Mouse (Mus musculus) kidney, postnatal 36 days (tissue): ENCODE data around the gene Tubg2.
"Not testable (repeated sequence)": the region's sequence is repeated elsewhere in the genome, so short reads cannot be mapped to it uniquely, and the experiment has no call there.

Source experiments
- DNase-seq, 2 experiments: peaks; one replicate each; pipeline ENCODE4 v3.0.0; 2021 to 2022; ENCODE audit warnings: mixed read lengths in 2 of 2

The Tubg2 gene

DNA sequence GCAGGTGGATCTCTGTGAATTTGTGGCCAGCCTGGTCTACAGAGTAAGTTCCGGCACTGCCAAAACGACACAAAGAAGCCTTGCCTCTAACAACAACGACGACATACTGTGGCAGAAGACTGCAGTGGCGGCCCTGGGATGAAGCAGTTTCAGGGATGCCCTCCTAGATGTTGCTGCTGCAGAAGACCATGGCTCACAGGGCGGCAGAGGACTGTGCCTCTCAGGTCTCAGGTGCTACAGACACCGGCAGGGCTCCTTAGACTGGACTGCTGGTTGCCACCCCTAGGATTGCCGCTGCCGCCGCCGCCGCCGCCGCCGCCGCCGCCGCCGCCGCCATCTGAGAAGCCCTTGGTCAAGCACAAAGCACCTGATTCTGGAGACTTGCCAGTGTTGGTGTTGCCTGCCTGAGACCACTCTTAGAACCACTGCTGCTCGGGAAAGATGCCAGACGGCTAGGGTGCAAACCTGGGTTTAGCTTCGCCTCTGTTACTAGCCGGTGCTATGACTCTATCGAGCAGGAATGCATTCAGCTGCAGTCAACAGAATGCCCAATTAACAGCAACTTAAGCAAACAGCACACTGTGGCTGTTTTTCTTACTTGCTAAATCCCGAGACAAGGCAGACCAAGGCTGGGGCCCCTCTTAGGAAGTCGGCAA is 15.4 kb upstream of the Tubg2 start:
- no peak for DNase-seq

DNA sequence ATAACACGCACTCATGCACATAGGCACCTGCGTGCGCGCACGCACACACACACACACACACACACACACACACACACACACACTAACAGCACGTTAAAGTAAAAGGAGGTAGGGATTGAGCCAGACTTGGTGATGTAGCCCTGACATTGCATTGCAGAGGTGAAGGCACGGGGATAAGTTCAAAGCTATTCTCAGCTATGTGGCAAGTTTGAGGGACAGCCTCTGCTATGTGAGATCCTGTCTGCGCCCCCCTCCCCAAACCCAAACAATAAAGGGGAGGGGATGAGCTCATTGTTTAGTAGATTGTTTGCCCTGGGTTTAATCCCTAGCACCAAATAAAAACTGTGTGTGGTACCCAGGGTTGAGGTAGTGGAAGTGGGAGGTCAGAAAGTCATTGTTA is 14.6 kb upstream of the Tubg2 start:
- no peak for DNase-seq

DNA sequence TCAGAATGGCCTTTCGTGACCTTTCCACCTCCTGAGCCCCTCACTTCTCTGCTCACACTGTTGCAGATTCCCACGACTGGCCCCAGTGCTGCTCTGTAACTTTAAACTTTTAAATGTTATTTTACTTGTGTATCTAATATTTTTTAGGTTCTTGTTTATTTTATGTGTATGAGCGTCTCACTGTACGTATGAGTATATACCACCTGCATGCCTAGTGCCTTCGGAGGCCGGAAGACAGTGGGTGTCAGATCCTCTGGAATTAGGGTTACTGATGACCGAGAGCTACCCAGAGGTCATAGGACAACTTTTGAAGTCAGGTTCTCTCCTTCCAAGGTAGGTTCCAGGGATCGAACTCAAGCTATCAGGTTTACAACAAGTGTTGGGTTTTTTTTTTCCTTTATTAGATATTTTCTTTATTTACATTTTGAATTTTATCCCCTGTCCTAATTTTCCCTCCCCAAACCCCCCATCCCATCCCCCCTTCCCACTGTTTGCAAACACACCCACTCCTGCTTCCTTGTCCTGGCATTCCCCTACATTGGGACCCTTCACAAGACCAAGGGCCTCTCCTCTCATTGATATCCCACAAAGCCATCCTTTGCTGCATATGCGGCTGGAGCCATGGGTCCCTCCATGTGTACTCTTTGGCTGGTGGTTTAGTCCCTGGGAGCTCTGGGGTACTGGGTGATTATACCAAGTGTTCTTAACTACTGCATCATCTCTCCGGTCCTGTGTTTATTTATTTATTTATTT is 13.3 kb upstream of the Tubg2 start:
- no peak for DNase-seq

DNA sequence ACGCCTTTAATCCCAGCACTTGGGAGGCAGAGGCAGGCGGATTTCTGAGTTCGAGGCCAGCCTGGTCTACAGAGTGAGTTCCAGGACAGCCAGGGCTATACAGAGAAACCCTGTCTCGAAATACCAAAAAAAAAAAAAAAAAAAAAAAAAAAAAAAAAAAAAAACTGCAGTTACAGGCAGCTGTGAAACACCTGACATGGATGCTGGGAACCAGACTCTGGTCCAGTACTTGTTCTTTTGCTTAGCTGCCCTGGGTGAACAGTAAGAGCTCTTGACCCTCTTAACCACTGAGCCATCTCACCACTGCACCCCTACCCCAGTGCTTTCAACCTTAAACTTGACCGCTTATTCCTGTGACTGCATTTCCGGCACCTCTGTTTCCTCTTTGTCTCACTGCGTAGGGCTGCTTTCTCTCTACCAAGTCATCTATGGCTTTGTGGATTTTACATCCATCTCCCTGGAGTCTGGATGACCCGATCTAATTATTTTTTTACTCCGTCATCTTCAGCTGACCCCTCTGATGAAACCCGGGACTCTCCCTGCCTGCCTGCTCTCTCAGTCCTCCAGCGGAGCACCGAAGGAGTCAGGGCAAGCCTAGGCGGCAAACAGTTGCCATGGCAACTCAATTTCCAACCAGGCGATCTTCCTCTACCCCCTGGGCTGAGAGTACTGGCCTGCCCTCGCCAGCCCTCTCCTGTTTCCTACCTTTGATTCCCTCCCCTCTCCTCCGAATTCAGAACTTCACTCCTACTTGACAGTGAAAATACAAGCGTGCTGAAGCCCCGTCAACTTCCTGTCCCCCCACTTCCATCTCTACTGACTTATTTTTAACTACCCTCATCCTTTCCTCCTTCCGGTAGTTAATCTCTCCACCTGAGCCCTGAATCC is 12.1 kb upstream of the Tubg2 start:
- DNase-seq: peak in 1 of 2 experiments; percentile 55

DNA sequence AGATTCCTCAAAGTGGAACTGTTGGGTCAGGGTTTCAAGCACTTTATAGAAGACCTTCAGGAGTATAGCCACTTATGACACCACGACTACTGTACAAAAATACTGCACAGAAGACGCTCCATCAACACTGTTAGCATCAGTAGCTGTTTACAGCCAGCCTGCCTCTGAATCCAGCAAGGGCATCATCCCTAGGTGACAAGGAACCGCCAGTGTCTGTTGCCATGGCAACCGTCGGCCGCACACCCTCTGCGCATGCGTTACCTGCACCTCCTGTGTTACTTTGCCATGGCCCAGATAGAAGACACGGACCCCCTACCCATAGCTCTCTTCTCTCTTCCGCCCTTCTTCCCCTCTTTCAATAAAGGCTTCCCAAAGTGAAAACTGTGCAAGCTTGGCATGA is 9.3 kb upstream of the Tubg2 start:
- DNase-seq: no peak

DNA sequence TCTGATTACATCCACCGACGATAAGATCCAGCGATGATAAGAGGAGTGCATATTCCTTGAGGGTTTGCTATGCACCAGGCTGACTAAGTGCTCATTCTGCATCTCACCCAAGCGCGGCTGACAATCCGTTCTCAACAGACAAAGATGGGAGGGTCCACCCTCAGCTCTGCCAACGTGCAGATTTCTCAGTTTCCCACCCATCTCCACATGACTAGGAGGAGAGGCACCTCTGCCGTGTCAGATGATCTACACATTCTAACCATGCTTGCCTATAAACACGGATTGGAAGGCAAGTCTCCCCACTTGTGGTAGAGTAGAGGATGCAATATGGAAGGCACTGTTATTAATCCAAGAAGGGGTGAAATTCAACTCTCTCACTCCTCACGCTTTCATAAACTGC is 7.0 kb upstream of the Tubg2 start:
- DNase-seq: no peak

DNA sequence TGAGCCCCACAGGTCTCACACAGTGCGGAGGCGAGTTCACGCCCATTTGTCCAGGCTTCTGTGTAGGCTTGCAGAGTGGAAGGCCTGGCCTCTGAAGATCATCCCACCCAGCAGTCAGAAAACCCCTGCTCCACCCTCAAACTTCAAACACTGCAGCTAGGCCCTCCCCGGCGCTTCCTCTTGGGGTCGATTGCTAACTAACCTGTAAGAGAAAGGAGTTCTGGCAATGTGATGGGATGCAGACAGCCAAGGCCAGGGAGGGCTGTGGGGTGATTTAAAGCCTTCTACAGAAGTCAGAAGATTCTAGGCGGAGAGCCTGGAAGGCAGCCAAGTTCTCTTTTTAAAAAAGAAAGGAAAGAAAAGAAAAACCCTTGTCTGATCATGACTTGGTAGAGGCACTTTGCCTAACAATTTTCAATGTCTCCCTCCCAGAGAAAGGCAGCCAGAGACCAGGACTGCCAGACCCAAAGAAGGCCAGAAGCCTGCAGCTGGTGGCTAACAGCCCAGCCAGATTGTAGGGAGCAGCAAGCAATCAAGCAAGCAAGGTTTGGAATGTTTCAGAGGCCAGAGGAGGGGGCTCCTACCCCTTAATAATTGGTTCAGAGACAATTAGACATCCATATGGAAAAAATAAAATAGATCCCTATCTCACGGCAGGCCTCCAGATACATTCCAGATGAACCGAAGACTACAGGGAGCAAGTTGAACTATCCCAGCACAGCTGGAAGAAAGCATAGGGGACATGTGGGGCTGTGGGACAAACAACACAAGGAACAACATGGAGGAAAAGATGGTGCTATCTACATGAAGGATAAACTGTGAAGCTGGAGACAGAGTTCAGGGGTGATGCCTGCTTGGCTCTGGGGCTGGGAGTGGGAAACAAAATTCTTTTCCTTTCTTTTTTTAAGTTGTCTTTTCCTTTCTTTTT is 6.3 kb upstream of the Tubg2 start:
- no peak for DNase-seq

DNA sequence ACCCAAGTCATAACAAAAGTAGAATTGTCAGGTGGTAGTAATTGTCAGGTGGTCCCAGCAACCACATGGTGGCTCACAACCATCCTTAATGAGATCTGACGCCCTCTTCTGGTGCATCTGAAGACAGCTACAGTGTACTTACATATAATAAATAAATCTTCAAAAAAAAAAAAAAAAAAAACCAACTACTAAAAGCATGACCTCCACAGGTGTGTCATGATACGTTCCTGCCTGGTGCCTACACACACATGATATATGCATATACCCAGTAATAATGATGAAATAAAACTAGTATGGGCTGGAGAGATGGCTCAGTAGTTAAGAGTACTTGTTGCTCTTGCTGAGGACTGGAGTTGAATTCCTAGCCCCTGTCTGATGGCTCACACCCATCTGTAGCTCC is 4.6 kb upstream of the Tubg2 start:
- no peak for DNase-seq

DNA sequence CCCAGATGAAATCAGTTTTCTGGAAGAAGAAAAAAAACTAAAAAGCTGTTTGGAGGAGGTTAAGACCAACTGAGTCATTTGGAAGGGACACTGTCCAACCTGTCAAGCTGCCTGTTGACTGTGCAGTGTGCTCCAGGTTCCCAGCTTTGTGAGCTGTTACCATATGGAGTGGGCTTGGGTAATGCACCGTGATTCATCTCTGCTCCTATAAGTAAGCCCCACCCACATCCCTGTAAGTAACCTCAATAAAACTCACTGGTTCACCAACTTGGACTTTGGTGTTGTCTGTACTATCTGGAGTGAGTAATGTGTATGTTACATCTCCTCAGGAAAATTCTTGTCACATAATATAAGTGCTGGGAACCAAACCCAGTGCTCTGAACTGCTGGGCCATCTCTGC is 2.9 kb upstream of the Tubg2 start:
- no peak for DNase-seq

DNA sequence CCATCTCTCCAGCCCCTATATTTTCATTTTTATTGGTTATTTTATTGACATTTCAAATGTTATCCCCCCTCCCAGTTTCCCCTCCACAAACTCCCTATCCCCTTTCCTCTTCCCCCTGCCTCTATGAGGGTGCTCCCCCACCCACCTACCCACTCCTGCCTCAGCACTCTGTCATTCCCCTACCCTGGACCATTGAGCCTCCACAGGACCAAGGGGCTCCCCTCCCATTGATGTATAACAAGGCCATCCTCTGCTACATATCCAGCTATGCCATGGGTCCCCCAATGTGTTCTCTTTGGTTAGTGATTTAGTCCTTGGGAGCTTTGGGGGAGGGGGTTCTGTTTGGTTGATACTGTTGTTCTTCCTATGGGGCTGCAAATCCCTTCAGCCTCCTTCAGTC is 1.1 kb upstream of the Tubg2 start:
- DNase-seq: no peak

DNA sequence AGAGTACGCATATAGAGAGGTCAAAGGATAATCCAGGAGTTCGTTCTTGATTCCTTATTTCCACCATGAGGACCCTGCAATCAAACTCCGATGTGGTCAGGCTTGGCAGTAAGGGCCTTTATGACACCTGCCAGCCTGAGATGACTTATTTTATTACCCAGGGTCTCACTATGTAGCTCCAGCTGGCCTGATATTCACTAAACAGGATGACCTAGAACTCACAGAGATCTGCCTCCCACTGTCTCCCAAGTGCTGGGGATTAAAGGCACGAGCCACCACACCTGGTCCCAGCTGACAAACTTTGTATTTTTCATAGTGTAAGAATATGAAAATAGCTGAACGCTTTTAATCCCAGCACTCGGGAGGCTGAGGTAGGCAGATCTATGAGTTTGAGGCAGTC is 556 bp upstream of the Tubg2 start:
- no peak for DNase-seq

DNA sequence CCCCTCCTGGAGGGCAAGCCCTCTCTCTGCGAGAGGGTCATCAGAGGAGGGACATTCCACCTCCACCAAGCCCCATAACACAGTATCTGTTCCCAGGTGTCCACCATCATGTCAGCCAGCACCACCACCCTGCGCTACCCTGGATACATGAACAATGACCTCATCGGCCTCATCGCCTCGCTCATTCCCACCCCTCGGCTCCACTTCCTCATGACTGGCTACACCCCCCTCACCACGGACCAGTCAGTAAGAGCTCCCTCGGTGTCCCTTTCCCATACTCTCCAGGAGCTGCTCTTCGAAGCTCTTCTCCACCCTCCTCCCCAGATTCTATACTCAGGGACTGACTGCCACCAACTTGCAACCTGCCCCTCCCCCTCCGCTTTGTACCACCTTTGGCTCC is 4.4 kb downstream of the Tubg2 start:
- DNase-seq: not testable (repeated sequence)

DNA sequence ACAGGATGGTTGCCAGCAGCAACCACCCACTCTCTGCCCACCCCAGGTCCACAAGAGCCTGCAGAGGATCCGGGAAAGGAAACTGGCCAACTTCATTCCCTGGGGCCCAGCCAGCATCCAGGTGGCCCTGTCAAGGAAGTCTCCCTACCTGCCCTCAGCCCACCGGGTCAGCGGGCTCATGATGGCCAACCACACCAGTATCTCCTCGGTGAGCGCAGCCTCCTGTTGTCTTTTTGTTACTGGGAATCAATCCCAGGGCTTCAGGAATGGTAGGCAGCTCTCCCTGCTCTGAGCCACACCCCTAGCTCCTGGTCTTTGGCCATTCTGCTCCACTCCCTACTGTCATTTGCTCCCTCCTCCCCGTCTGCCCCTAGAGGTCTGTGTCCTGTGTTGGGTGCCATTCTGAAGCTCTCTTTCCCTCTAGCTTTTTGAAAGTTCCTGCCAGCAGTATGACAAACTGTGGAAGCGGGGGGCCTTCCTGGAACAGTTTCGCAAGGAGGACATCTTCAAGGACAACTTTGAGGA is 5.3 kb downstream of the Tubg2 start:
- DNase-seq: not testable (repeated sequence)

DNA sequence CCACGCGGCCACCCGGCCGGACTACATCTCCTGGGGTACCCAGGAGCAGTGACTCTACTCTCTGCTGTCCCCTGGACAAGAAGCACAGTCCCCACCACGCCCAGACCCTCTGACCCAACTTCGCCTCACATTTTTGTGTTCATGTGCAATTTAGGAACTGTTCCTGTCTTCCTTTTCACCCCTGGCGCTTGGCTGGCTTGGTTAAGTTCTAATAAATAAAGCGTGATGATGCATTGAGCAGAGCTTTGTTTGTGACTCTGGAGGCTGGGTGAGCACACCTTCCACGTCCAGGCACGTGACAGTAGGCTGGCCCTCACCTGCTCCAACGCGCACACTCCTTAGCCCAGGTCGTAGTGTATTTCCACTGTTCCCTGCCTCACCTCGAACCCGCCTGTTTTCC is 5.8 kb downstream of the Tubg2 start:
- no peak for DNase-seq

DNA sequence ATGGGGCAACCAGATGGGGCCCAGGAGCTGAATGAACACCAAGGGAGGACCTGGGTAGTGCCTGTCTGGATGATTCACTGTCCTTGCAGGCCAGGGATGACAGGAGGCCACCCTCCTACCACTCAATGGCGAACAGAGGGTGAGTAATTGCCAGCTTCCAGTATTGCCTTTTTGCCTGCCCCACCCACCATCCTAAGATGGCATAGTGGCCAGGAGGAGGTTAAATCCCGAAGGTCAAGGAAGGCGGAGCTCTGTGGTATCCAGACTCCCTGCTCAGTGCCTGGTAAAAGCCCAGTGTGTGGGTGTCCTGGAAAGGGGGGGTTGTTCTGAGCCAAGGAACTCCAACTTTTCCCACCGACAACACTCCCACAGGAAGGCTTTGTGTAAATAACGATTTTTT is 6.6 kb downstream of the Tubg2 start:
- DNase-seq: no peak

DNA sequence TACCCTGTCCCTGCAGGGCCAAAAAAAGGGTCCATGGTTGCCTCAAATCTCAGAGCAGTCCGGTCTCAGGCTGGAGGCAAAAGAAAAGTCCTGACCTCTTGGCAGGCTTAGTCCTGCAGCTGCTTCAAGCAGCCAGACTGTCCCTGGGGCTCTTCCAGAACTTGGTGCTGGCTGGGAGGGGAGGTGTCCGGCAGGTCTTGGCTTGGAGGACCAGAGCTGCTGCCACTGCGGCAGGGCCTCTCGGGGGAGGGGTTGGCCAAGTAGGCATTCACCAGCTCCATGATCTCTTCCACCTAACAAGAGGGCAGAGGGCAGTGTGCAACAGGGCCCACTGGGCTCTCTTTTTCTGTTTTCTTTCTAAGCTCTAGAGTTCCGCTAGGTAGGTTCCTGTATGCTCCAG is 7.1 kb downstream of the Tubg2 start:
- peak; percentile 76 to 82 for DNase-seq

DNA sequence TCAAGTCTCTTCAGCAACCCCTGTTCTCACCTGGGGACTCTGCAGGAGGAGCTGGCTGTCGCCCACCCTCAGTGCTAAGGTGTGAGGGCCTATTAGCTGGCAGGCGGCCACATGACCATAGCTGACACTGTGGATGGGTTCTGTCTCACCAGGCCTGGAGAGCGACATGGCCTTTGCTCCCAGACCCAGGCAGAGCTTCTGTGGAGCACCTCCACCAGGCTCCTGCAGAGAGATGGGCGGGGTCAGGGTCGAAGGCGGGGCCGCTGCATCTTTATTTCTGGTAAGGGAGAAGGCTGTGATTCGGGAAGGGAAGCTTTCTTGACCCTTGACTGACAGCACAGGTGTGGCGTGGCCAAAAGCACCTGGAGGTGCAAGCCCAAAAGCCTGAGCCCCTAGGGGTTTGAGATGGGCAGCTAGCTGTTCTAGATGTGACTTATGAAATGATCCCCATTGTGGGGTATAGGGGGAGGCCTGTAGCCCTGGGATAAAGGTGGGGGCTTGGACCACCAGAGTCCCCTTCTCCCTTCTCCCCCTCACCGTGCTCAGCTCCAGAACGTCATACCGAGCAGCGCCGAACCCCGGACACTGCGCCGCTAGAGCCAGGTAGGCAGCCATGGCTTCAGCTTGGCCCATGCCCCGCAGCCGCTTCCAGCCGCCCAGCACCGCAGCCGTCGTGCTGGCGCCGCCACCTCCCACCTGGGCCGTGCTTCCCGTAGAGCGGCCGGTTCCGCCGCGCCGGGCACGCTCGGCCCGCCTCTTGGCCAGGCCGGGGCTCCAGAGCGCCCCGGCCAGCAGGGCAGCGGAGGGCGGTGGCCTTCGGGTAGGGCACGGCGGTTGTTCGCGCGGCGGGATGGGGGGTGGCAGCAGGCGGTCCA is 8.0 kb downstream of the Tubg2 start:
- DNase-seq: peak; percentile 70 to 82

DNA sequence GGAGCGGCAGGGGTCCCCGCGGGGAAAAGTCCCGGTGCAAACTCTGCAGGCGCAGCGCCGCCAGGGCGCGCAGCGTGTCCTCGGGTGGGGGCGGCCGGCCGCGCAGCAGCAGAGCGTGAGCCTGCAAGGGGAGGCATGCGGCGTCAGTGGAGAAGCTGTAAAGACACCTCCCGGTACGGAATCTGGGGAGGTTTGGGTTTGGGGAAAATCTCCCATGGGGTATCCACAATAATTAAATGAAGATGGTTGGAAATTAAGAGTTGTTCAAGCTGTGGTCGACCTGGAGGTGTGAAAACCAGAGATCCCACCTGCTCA is 8.6 kb downstream of the Tubg2 start:
- DNase-seq: no peak

DNA sequence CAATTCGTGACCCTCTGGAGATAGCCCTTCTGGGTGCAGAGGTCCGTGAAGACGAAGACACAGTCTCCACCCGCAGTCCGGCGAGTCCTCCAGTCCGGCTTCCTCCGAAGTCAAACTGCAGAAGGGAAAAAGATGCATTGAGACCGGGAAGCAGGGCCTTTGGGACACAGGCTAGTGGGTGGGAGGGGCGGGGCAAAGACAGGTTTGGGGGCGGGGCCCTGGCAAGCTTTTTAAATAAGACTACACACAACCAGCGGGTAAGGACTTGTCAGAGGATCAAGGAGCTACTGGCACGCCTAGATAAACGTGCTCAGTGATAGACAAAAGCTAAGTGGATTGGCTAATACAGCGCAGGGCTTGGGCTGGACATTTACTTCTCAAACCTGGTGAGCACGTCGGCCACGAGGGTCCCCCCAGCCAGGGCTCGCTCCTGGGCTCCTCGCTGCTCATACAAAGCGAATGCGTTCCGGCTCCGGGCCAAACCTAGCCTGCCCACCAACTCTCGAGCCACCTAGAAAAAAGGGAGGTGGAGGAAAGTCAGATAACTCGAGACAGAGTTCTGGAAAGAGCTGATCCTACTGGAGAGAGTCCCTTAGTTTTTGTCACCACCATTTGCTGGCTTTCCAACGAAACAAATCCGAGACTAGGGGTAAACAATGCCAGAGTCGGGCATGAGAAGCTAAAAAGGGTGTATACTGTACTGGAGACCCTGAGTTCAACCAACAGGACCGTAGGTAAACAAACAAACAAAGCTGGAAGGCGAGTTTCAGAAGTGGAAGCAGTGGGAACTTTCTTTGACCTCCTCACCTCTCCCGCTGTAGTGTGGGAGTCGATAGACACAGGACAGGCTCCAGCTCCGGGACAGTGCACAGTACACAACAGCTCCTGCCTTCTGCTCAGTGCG is 9.2 kb downstream of the Tubg2 start:
- DNase-seq: no peak

DNA sequence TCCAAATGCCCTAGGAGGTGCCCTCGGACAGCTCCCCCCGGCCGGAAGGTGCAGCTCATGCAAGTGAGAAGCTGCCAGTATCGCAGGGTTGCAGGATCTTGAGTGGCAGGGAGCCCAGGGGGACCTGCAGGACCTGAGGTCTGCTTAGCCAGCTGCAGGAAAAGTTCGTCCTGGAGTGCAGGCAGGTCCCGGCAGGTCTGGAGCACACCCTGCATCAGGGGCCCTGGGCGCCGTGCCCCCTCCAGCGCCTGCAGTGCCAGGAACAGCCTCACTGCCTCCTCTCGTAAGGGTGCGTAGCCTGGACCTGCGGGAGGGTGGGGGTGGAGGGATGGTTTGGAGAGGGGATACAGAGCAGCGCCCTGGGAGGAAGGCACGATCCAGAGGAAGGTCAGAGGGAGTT is 10.7 kb downstream of the Tubg2 start:
- DNase-seq: no peak
